Mouse (Mus musculus) midbrain, postnatal 0 days (tissue): Measurements from ENCODE around the gene Fank1. TPM values are rescaled to one million over a fixed set of nuclear protein-coding genes. Genes with fewer than 3 reads are reported as not detected.
A peak's percentile ranks its signal among the peaks of the same experiment; 100 is the strongest.

Experiments
- ATAC-seq: fragments of 200-750 bp; cut with Nextera tagmentation; 2 replicates; pipeline ENCODE4 v1.8.0; 2017; ENCODE audit warnings: moderate number of reproducible peaks, mild to moderate bottlenecking, moderate TSS enrichment, moderate library complexity; ENCODE audit not compliant: low FRiP score
- DNase-seq: peaks from one replicate; pipeline ENCODE4 v3.0.0-alpha.2; 2015; ENCODE audit warnings: low spot score
- H3K27ac ChIP-seq: fragments of 300-500 bp; sonication (generic); 2 replicates; pipeline ENCODE4 v1.5.1; 2014; ENCODE audit warnings: low read depth, mild to moderate bottlenecking, low read length, mixed read lengths
- H3K27me3 ChIP-seq: fragments of 300-500 bp; sonication (generic); 2 replicates; pipeline ENCODE4 v1.6.1; 2014; ENCODE audit warnings: low read length, control low read depth, mixed read lengths; ENCODE audit not compliant: insufficient read depth
- H3K36me3 ChIP-seq: fragments of 300-500 bp; sonication (generic); 2 replicates; pipeline ENCODE4 v1.6.1; 2014; ENCODE audit warnings: low read length, control low read depth, mixed read lengths; ENCODE audit not compliant: insufficient read depth
- H3K4me1 ChIP-seq: fragments of 300-500 bp; sonication (generic); 2 replicates; pipeline ENCODE4 v1.6.1; 2014; ENCODE audit warnings: mild to moderate bottlenecking, control low read depth, antibody characterized with exemption, low read length, mixed read lengths; ENCODE audit not compliant: insufficient read depth
- H3K4me2 ChIP-seq: fragments of 300-500 bp; sonication (generic); 2 replicates; pipeline ENCODE4 v1.6.1; 2014; ENCODE audit warnings: low read depth, mild to moderate bottlenecking, low read length, mixed read lengths; ENCODE audit not compliant: poor library complexity, severe bottlenecking
- H3K4me3 ChIP-seq: fragments of 300-500 bp; sonication (generic); 2 replicates; pipeline ENCODE4 v1.5.1; 2014; ENCODE audit warnings: low read depth, mild to moderate bottlenecking, low read length, moderate library complexity
- H3K9ac ChIP-seq: fragments of 300-500 bp; sonication (generic); replicated peaks from 2 replicates; pipeline ENCODE4 v1.6.1; 2014; ENCODE audit warnings: mild to moderate bottlenecking, low read length, moderate library complexity, mixed read lengths; ENCODE audit not compliant: poor library complexity, severe bottlenecking
- H3K9me3 ChIP-seq: fragments of 300-500 bp; sonication (generic); 2 replicates; pipeline ENCODE4 v1.6.1; 2016; ENCODE audit warnings: low read length, control low read depth
- CTCF ChIP-seq: IDR thresholded peaks from 2 replicates; pipeline ENCODE4 v1.5.1; 2016; ENCODE audit warnings: antibody characterized with exemption, mild to moderate bottlenecking
- WGBS: fragments of 180-500 bp; shearing (Covaris S2); extraction: QIAGEN DNeasy Blood & Tissue Kit; methylation state at CpG from one replicate; pipeline ENCODE4 v1.1.7; 2014; 5-methylcytosine and 5-hydroxymethylcytosine counted together
- polyA plus RNA-seq: library from polyadenylated mRNA; unstranded; fragments of >200 nt; fragmentation: Nextera tagmentation; extraction: Ambion mirVana; gene quantifications from 2 replicates; pipeline ENCODE4 v1.2.1, GENCODE M21; 2015
- total RNA-seq: library from RNA; depleted of rRNA; stranded (reverse); fragments of >200 nt; gene quantifications from 2 replicates; pipeline ENCODE4 v1.2.3, GENCODE M21; 2014

Gene Fank1
- total and polyA plus RNA-seq, 2 experiments from 2014 or later, result 3.0 to 8.7 TPM

DNA sequence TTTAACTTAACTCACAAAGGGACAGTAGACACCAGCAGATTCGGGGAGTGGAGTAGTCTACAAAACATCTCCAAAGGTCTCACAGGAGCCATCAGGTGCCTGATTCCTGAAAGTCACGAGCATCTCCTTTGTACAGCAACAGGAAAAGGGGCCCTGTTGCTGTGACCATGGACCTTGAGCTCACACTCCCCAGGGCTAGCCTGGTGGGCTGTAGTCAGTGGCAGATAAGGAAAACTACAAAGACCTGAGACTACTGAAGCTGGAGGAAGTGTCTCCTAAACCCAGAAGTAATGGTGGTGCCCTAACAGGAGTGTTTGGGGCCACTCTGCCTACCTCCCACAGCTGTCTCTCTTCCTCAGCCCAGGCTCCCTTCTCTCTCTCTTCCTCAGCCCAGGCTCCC is 12.2 kb upstream of the Fank1 start:
- Histone ChIP-seq H3K9me3 (no peaks in the 10 kb centered on the region), H3K4me3 (no peak overlapping the region), H3K4me2 (no peak overlapping the region), H3K4me1 (no peaks in the 10 kb centered on the region; the same call in 1 of the 2 replicates), H3K27ac (no peak overlapping the region), H3K27me3 (no peaks in the 10 kb centered on the region), H3K36me3 (no peaks in the 10 kb centered on the region), H3K9ac (no peak overlapping the region)
- DNase-seq (no peak), ATAC-seq (no peak)
- 83% methylated on average over 2 of the region's 2 CpGs for WGBS
- TF ChIP-seq CTCF, result no peak

DNA sequence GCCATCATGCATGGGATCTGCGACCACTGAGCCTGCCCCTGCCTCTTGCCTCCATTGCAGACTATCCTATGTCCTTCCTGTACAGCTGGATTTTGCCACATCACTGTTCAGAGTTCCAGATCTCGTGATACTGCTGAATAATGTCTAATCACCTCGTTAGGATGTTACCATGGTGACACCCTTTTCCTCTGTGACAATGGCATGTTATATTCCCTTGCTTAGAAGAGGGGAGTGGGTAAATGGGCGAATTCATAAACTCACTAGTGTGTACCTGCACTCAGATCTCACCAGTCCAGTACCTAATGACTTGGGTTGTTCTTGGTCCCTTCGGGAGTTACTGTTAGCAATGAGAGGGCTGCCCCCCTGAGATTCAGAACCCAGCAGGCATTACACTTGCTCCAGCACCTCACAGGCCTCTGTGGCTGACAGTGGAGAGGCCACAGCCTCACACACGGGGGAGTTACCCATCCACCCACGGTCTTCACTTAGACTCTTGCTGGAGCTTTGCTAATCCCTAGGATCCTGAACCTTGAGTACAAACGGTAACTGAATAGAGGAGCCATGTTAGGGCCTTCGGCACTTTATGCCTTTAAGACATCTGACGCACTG is 11.3 kb upstream of the Fank1 start:
- ATAC-seq (peak; percentile 10; the same call in 1 of the 2 replicates), DNase-seq (peak; percentile 26)
- Histone ChIP-seq H3K4me2 (no peak overlapping the region), H3K36me3 (no peaks in the 10 kb centered on the region), H3K4me1 (no peaks in the 10 kb centered on the region; the same call in 1 of the 2 replicates), H3K27ac (peak overlapping the region; percentile 26; the same call in 1 of the 2 replicates), H3K4me3 (no peak overlapping the region), H3K9me3 (no peaks in the 10 kb centered on the region), H3K9ac (no peak overlapping the region), H3K27me3 (no peaks in the 10 kb centered on the region)
- no peak for TF ChIP-seq CTCF
- 49% methylated on average over 10 of the region's 10 CpGs for WGBS

DNA sequence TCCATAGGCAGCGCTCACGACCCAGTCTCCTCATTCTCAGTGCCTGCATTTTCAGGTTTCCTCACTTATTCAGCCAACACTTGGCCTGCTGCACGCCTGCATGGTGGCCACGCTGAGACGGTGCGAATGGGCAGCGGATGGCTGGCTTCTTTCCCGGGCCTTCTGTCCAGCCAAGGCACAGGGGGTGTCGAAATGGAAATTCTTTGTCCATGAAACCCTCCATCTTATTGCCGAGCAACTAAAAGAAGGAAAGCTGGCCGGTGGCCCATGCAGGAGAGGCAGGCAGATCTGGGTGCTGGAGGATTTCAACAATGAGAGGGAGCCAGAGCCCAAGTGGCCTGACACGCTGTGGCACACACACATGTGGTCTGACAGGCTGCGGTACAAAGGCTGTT is 10.8 kb upstream of the Fank1 start:
- DNase-seq (peak; percentile 90), ATAC-seq (peak; percentile 84)
- Histone ChIP-seq H3K4me3 (no peak overlapping the region), H3K27ac (peak overlapping the region; percentile 26; the same call in 1 of the 2 replicates), H3K9me3 (no peaks in the 10 kb centered on the region), H3K27me3 (no peaks in the 10 kb centered on the region), H3K4me2 (no peak overlapping the region), H3K9ac (no peak overlapping the region), H3K36me3 (no peaks in the 10 kb centered on the region), H3K4me1 (no peaks in the 10 kb centered on the region; the same call in 1 of the 2 replicates)
- no peak for TF ChIP-seq CTCF
- 56% methylated on average over 13 of the region's 13 CpGs for WGBS

DNA sequence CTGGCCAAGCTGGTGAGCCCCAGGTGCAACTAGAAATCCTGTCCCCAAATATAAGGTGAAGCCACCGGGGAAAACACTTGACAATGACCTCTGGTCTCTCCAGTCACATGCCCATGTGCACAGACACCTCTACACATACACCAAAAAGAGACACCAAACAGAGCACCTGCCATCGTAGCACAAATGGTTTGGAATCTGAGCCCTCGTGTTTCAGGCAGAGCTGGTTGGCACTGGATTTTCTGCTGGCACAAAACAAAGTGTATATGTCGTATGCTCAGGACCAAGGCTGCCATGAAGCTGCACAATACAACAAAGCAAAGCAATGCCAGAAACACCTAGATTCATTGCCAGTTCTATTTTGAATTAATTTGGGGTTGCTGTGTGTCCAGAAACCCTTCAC is 8.6 kb upstream of the Fank1 start:
- no peak overlapping the region for H3K4me3 ChIP-seq
- no peak overlapping the region for H3K4me2 ChIP-seq
- H3K27ac ChIP-seq, result no peak overlapping the region
- no peak for ATAC-seq
- H3K36me3 ChIP-seq, result no peaks in the 10 kb centered on the region
- DNase-seq, result peak; percentile 40
- WGBS, result 72% methylated on average over 4 of the region's 4 CpGs
- TF ChIP-seq CTCF, result no peak
- H3K27me3 ChIP-seq, result no peaks in the 10 kb centered on the region
- H3K4me1 ChIP-seq, result no peaks in the 10 kb centered on the region; the same call in 1 of the 2 replicates
- no peak overlapping the region for H3K9ac ChIP-seq
- H3K9me3 ChIP-seq, result no peaks in the 10 kb centered on the region

DNA sequence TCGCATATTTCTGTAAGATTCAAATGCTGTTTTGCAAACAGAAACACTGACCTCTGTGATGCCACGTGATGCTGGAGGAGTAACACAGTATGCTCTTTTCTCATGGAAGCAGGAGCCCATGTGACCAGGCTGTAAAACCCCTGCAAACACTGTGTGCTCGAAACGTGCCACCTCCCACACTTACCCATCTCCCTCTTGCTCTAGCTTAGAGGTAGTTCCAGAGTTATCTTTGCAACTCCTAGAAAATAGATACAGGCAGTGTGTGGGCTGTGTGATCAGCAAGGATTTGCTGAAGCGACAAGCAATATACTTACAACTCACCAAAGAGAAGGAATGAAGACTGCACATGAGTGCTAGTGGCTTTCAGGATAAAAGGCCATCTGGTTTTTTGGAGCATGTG is 8.1 kb upstream of the Fank1 start:
- Histone ChIP-seq H3K27me3 (no peaks in the 10 kb centered on the region), H3K4me1 (no peaks in the 10 kb centered on the region; the same call in 1 of the 2 replicates), H3K9ac (no peak overlapping the region), H3K27ac (no peak overlapping the region), H3K4me2 (no peak overlapping the region), H3K4me3 (no peak overlapping the region), H3K36me3 (no peaks in the 10 kb centered on the region), H3K9me3 (no peaks in the 10 kb centered on the region)
- no peak for TF ChIP-seq CTCF
- ATAC-seq (no peak), DNase-seq (no peak)
- WGBS, result 68% methylated on average over 5 of the region's 5 CpGs

DNA sequence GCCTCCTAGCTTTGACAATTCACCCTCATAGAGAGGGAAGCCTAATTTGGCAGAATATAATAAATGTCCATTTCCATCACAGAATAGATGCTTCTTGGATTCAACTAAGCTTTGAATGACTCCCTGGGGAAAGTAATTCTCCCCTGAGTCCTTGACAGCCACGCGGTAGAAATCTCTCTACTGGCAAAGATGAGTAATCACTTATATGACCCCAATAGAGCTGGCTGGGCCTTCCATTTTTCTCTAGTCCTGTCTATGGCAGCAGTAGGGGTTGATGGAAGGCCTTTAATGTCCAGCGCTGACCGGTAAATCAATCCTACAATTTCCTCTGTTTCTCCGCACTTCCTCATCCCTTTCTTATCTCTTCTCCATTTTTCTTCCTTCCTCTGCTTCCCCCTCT is 1.5 kb upstream of the Fank1 start:
- Histone ChIP-seq H3K9ac (peak overlapping the region; percentile 84; the same call in 1 of the 2 replicates), H3K4me3 (peak overlapping the region; percentile 93), H3K4me1 (0 out of 2 replicates have a peak, but pooled peaks cover 5% of the 10 kb centered on the region), H3K9me3 (no peaks in the 10 kb centered on the region), H3K36me3 (no peaks in the 10 kb centered on the region), H3K27ac (no peak overlapping the region), H3K27me3 (no peaks in the 10 kb centered on the region), H3K4me2 (peak overlapping the region; percentile 88)
- TF ChIP-seq CTCF, result no peak
- 51% methylated on average over 5 of the region's 5 CpGs for WGBS
- ATAC-seq (no peak), DNase-seq (no peak)
